Mouse (Mus musculus): ENCODE measurements at regions not wholly inside any gene's neighbourhood (a gene's known extent, or its start where the extent isn't known, plus 50 kb on each side); places are given as distances from the start of the nearest gene placed in this dataset.

DNA sequence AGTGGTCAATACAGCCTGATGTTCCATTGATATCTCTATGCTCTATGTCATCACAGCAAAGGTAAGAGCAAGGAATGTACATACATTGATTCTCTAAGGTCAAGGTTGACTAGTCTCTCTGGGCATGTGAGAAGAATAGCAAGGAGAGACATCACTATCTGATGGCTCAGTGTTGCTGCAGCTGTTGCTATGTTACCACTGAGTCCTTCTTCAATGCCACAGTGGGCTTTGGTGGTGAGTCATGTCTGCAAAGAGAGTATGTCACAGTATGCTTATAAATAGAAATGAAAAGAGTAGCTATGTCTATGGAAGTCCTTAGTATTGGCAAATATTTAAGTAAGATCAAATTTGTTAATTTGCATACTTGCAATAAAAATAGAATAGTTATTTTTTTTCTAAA lies 326.3 kb downstream of the Cd109 start:
- in situ Hi-C loops (cut with MboI; ENCODE audit: low pct_ligation_motif_present, low pct_unique_long_range_greater_than_20kb, low sequenced_read_pairs): no loop called here
- TF ChIP-seq ZKSCAN1 (IDR thresholded peaks at IDR 0.05; ENCODE audit: borderline replicate concordance, low read depth, low read length) (no peak), E2F4 (IDR thresholded peaks at IDR 0.05; ENCODE audit: insufficient replicate concordance, low read depth, low read length) (no peak), MEF2A (IDR thresholded peaks at IDR 0.05; ENCODE audit: borderline replicate concordance, low read depth, low read length) (no peak), JUND (conservative IDR thresholded peaks at IDR 0.05; ENCODE audit: low read depth, low read length) (no peak), KAT2A (IDR thresholded peaks at IDR 0.05; ENCODE audit: insufficient replicate concordance, low read length) (no peak), USF2 (conservative IDR thresholded peaks at IDR 0.05; ENCODE audit: low read depth, low read length) (no peak), ZMIZ1 (IDR thresholded peaks at IDR 0.05; ENCODE audit: low read depth, low read length) (no peak), SMC3 (IDR thresholded peaks at IDR 0.05; ENCODE audit: low read depth, low read length) (no peak), SIN3A (IDR thresholded peaks at IDR 0.05; ENCODE audit: low read length) (no peak), MAX (IDR thresholded peaks at IDR 0.05; ENCODE audit: low read length) (no peak), PAX5 (IDR thresholded peaks at IDR 0.05; ENCODE audit: low read length) (no peak), CTCF (conservative IDR thresholded peaks at IDR 0.05 in 1 of 2, IDR thresholded peaks at IDR 0.05 in 1 of 2; ENCODE audit: low read depth in 2 of 2, low read length in 2 of 2) (no peak), BHLHE40 (IDR thresholded peaks at IDR 0.05; ENCODE audit: low read depth, low read length) (no peak)
- Histone ChIP-seq H3K9me3 (replicated peaks; ENCODE audit: low read length) (no peaks in the 10 kb centered on the region), H3K4me3 (replicated peaks in 1 of 3; ENCODE audit: low read depth in 2 of 3, low read length in 2 of 3, poor library complexity in 1 of 3) (no peak overlapping the region), H3K9ac (ENCODE audit: insufficient read depth, low read depth) (no peak overlapping the region), H3K79me2 (replicated peaks; ENCODE audit: control insufficient read depth, extremely low read depth, insufficient read depth, poor library complexity, severe bottlenecking) (no peaks in the 10 kb centered on the region), H3K36me3 (replicated peaks in 1 of 2; ENCODE audit: control insufficient read depth in 1 of 2, insufficient read depth in 1 of 2, low read length in 1 of 2) (no peaks in the 10 kb centered on the region), H3K27me3 (replicated peaks) (no peaks in the 10 kb centered on the region), H3K27ac (ENCODE audit: insufficient read depth, low read depth) (no peak overlapping the region), H3K4me2 (ENCODE audit: insufficient read depth, low read depth, poor library complexity, severe bottlenecking) (no peak overlapping the region), H3K4me1 (ENCODE audit: control insufficient read depth in 1 of 2, insufficient read depth in 2 of 2) (no peaks in the 10 kb centered on the region)
- dilution Hi-C loops (cut with MboI; ENCODE audit: extremely low pct_ligation_motif_present, extremely low pct_unique_long_range_greater_than_20kb, low sequenced_read_pairs): no loop called here
- DNase-seq (ENCODE audit: extremely low read depth): no peak

DNA sequence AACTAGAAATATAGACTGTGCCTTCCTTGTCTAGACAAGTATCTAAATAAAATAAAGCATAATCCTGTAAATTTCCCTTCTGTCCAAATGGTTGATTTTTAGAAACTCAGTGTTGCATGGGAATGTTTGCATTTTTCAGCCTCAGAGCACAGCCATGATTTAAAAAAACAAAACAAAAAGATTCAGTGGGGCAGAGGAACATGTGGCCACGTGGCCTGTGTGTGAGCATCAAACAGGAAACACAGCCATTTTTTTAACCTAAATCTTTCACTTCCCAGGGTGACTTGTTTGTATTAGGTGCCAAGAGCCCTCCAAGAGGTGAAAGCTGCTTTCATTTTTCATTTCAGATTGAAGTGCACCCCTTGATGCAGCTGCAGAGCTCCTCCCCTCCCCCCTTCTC lies 349.5 kb downstream of the Cd109 start:
- TF ChIP-seq RAD21 (IDR thresholded peaks at IDR 0.05; ENCODE audit: low read depth, low read length) (no peak), MAX (IDR thresholded peaks at IDR 0.05; ENCODE audit: low read length) (peak; percentile 57; the same call in 1 of the 2 replicates), GABPA (IDR thresholded peaks at IDR 0.05; ENCODE audit: insufficient replicate concordance, low read depth, low read length) (no peak), ELF1 (IDR thresholded peaks at IDR 0.05; ENCODE audit: low read depth, low read length) (no peak), POLR2AphosphoS2 (IDR thresholded peaks at IDR 0.05; ENCODE audit: low read depth, low read length) (no peak), USF1 (IDR thresholded peaks at IDR 0.05; ENCODE audit: low read depth, low read length) (peak; percentile 4; the same call in 1 of the 2 replicates)
- in situ Hi-C loops (cut with MboI; ENCODE audit: low pct_ligation_motif_present, low pct_unique_long_range_greater_than_20kb, low sequenced_read_pairs): no loop called here
- Histone ChIP-seq H3K36me3 (replicated peaks in 1 of 2; ENCODE audit: control insufficient read depth in 1 of 2, insufficient read depth in 1 of 2, low read length in 1 of 2) (no peaks in the 10 kb centered on the region), H3K79me2 (replicated peaks; ENCODE audit: control insufficient read depth, extremely low read depth, insufficient read depth, poor library complexity, severe bottlenecking) (no peaks in the 10 kb centered on the region), H3K27ac (ENCODE audit: insufficient read depth, low read depth) (no peak overlapping the region), H3K4me3 (replicated peaks in 1 of 3; ENCODE audit: low read depth in 2 of 3, low read length in 2 of 3, poor library complexity in 1 of 3) (no peak overlapping the region), H3K27me3 (replicated peaks) (no peaks in the 10 kb centered on the region), H3K9ac (ENCODE audit: insufficient read depth, low read depth) (no peak overlapping the region), H3K4me2 (ENCODE audit: insufficient read depth, low read depth, poor library complexity, severe bottlenecking) (no peak overlapping the region; the same call in 1 of the 2 replicates), H3K4me1 (ENCODE audit: control insufficient read depth in 1 of 2, insufficient read depth in 2 of 2) (peaks cover 0 to 3% of the 10 kb centered on the region in 2 experiments; a peak in 1 of 4 replicates), H3K9me3 (replicated peaks; ENCODE audit: low read length) (no peaks in the 10 kb centered on the region)
- dilution Hi-C loops (cut with MboI; ENCODE audit: extremely low pct_ligation_motif_present, extremely low pct_unique_long_range_greater_than_20kb, low sequenced_read_pairs): no loop called here
- no peak for DNase-seq (ENCODE audit: extremely low read depth)
